Mouse (Mus musculus) testis, adult 2 months (tissue): ENCODE measurements around the gene Ncoa5. TPM values are rescaled to one million over a fixed set of nuclear protein-coding genes. Genes with fewer than 3 reads are reported as not detected.
A peak's percentile ranks its signal among the peaks of the same experiment; 100 is the strongest.

Experiments
- H3K27ac ChIP-seq: fragments of 200-500 bp; 2 replicates; pipeline ENCODE4 v1.5.1; 2012; ENCODE audit warnings: low read depth, low read length; ENCODE audit not compliant: control insufficient read depth, insufficient read depth
- H3K27me3 ChIP-seq: fragments of 200-500 bp; 2 replicates; pipeline ENCODE4 v1.6.1; 2012; ENCODE audit warnings: mild to moderate bottlenecking, low read length, moderate library complexity; ENCODE audit not compliant: control insufficient read depth, insufficient read depth
- H3K36me3 ChIP-seq: fragments of 200-500 bp; 2 replicates; pipeline ENCODE4 v1.6.1; 2012; ENCODE audit warnings: mild to moderate bottlenecking, low read length; ENCODE audit not compliant: control insufficient read depth, insufficient read depth
- H3K4me1 ChIP-seq: fragments of 200-500 bp; 2 replicates; pipeline ENCODE4 v1.6.1; 2012; ENCODE audit warnings: low read length; ENCODE audit not compliant: control insufficient read depth, insufficient read depth
- H3K4me3 ChIP-seq: fragments of 200-500 bp; 2 replicates; pipeline ENCODE4 v1.5.1; 2012; ENCODE audit warnings: low read depth, mild to moderate bottlenecking, low read length, moderate library complexity, mixed read lengths; ENCODE audit not compliant: control insufficient read depth
- CTCF ChIP-seq: fragments of 200-500 bp; IDR thresholded peaks from 2 replicates; pipeline ENCODE4 v1.5.1; 2012; ENCODE audit warnings: low read depth, mild to moderate bottlenecking, inconsistent platforms, low read length, moderate library complexity; ENCODE audit not compliant: control insufficient read depth, insufficient read depth, insufficient replicate concordance
- POLR2A ChIP-seq: fragments of 200-500 bp; IDR thresholded peaks from 2 replicates; pipeline ENCODE4 v1.6.1; 2012; ENCODE audit warnings: low read depth, mild to moderate bottlenecking, inconsistent platforms, low read length, moderate library complexity; ENCODE audit not compliant: control insufficient read depth
- polyA plus RNA-seq: library from polyadenylated mRNA; depleted of rRNA; stranded (reverse); fragments of >200 nt; gene quantifications from 2 replicates; pipeline ENCODE4 v1.2.3, GENCODE M21; 2012

The Ncoa5 gene
- polyA plus RNA-seq, 1 experiment, result 37.0 TPM

DNA sequence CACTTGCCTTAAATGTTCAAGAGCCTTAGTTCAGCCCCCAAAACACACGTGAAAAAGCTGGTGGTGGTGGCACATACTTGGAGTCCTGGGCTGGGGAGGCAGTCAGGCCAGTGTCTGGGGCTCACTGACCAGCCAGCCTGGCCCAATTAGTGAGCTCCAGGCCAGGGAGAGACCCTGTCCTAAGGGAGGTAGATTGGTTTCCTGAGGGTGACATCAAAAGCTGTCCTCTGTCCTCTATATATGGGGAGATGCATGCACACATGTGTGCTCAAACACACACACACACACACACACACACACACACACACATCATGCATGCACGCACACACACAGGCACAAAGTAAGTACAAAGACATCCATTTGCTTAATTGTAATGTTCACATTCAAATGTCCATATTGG is 9.1 kb upstream of the Ncoa5 start:
- TF ChIP-seq POLR2A (no peak), CTCF (no peak)
- no peaks in the 10 kb centered on the region for H3K4me1 ChIP-seq
- no peaks in the 10 kb centered on the region for H3K27me3 ChIP-seq
- H3K4me3 ChIP-seq, result no peak overlapping the region
- H3K36me3 ChIP-seq, result no peaks in the 10 kb centered on the region
- H3K27ac ChIP-seq, result no peak overlapping the region

DNA sequence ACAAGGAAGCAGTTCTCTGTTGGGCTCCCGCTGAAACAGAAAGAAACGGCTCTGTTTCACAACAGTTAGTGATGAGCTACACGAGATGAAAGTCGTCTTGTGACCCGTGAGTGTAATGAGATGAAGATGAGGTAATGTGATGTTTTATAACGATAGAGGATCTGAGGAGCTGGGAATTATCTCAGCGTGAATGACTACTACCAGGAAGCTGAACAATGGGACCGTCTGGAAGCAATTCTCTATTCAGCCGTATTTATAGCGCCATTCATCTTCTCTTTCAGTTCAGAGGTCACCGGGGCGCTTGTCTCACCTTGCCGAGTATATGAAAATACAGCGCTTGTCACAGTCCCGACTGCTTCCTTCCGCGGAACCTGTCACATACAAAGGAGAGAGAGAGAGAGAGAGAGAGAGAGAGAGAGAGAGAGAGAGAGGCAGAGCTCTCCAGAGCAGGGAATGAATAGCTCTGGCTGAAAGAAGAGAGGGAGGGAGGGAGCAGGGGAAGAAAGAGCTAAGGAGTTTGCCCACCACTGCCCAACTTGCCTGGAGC is 8.5 kb upstream of the Ncoa5 start:
- H3K4me1 ChIP-seq, result no peaks in the 10 kb centered on the region
- H3K4me3 ChIP-seq, result no peak overlapping the region
- no peak overlapping the region for H3K27ac ChIP-seq
- no peaks in the 10 kb centered on the region for H3K36me3 ChIP-seq
- TF ChIP-seq POLR2A (no peak), CTCF (no peak)
- H3K27me3 ChIP-seq, result no peaks in the 10 kb centered on the region

DNA sequence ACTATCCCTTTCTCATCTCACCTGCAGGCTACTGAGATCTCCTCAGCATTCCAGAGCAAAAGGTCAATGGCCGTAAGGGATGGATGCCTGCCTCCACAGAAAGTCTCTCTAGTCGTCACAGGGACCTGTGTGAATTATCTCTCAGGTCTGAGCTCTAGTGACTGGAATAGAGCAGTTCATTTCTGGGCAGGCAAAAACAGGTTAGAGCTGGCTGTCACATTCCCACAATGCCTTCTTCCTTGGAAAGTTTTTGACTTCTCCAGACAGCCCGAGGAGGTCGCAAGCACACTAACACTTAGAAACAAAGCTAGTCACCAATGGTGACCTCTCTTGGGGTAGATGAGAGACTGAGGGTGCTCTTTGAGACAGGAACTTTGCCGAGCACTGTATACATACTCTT is 7.5 kb upstream of the Ncoa5 start:
- Histone ChIP-seq H3K4me1 (no peaks in the 10 kb centered on the region; the same call in 1 of the 2 replicates), H3K4me3 (no peak overlapping the region), H3K27me3 (no peaks in the 10 kb centered on the region), H3K36me3 (no peaks in the 10 kb centered on the region), H3K27ac (no peak overlapping the region)
- TF ChIP-seq CTCF (no peak), POLR2A (no peak)

DNA sequence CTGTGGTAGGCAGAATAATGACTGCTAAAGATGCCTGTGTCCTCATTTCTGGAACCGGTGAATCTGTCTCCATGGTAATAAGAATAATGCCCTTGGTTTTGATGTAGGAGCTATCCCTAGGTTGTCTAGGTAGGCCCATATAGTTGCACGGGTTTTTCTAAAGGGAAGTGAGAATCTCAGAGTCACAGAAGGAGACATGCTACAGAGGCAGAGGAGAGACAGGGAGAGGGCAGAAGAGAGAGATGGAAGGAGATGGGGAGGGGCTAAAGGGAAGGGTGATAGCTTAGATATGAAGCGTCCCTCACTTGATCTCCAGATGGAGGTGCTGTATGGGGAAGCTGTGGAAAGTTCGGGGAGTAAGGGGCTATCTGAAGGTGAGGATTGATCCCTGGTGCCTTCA is 2.7 kb upstream of the Ncoa5 start:
- Histone ChIP-seq H3K4me1 (peaks cover 3% of the 10 kb centered on the region), H3K4me3 (peak overlapping the region; percentile 51), H3K27ac (no peak overlapping the region), H3K27me3 (no peaks in the 10 kb centered on the region), H3K36me3 (no peaks in the 10 kb centered on the region; the same call in 1 of the 2 replicates)
- TF ChIP-seq CTCF (no peak), POLR2A (no peak)

DNA sequence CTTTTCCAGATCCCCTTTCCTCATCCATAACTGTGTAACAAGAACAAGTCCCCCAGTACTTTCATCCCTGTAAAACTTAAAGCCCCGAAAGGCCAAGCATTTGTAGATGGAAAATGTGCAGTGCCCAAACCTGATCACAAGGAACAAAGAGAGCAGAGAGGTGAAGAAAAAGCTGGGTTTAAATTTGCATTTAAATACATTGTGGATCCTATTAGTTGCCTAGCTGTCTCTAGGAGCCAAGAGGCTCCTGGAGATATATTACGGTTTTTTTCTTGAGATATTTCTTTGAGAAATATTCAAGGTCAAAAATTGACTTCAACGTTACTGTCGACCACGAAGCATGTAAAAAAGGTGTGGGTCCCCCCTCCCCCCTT is 378 bp upstream of the Ncoa5 start:
- TF ChIP-seq CTCF (no peak), POLR2A (no peak)
- Histone ChIP-seq H3K27ac (peak overlapping the region; percentile 91), H3K36me3 (no peaks in the 10 kb centered on the region; the same call in 1 of the 2 replicates), H3K27me3 (no peaks in the 10 kb centered on the region), H3K4me3 (peak overlapping the region; percentile 98), H3K4me1 (peaks cover 3% of the 10 kb centered on the region)

DNA sequence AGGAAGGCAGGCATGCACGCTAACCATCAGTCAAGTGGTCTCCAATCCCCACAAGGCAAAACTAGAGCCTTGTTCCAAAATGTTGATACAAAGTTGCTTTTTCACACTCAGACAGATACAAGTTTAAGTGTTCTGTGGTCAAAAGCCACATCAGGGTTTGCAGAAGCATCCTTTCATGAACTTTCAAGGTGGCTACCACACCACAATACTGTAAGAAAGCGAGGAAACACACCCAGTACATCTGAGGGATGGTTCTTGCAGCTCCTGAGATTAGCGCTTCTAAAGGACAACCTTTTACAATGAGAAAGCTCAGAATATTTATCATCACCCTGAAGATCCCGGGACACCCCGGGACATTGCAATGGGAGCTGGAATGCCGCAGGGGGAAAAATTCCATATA is 1.4 kb downstream of the Ncoa5 start:
- TF ChIP-seq POLR2A (no peak), CTCF (no peak)
- H3K4me3 ChIP-seq, result peak overlapping the region; percentile 98
- no peaks in the 10 kb centered on the region for H3K27me3 ChIP-seq
- H3K4me1 ChIP-seq, result peaks cover 3% of the 10 kb centered on the region
- H3K27ac ChIP-seq, result peak overlapping the region; percentile 97; the same call in 1 of the 2 replicates
- H3K36me3 ChIP-seq, result no peaks in the 10 kb centered on the region; the same call in 1 of the 2 replicates

DNA sequence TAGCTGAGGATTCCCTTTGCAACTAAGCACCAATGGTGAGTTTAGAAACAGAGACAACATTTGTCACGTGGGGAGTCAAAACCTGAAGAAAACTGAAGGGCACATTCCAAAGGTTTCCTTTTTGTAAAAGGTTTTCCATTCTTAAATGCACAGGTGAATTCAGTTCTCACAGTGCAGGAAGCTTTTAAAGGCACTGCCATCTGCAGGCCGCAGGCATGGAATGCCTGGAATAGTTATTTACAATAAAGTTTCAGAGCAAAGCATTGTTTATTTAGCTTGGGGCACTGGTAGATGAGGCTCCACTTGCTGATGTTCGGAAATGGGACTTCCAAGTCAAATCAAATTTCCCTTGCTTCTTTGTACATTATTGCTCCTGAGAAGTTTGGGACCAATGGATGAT is 2.1 kb downstream of the Ncoa5 start:
- no peaks in the 10 kb centered on the region; the same call in 1 of the 2 replicates for H3K36me3 ChIP-seq
- TF ChIP-seq POLR2A, result no peak
- TF ChIP-seq CTCF, result no peak
- no peak overlapping the region for H3K27ac ChIP-seq
- peaks cover 3% of the 10 kb centered on the region for H3K4me1 ChIP-seq
- H3K4me3 ChIP-seq, result no peak overlapping the region
- H3K27me3 ChIP-seq, result no peaks in the 10 kb centered on the region

DNA sequence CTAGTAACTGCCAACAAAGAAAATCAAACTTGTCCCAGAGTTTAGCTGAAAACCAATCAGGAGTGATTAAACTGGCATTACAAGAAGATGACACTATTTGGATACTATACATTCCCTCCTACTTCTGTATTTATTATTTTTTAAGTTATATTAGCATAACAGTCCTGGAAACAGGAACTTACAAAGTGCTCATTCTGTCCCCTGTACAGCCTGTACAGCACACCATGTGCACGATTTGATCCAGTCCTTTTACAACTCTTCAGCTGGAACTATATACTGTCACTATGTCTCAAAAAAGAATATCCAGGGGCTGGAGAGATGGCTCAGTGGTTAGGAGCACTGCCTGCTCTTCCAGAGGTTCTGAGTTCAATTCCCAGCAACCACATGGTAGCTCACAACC is 7.5 kb downstream of the Ncoa5 start:
- no peak overlapping the region for H3K4me3 ChIP-seq
- TF ChIP-seq CTCF (no peak), POLR2A (no peak)
- no peaks in the 10 kb centered on the region for H3K27me3 ChIP-seq
- H3K4me1 ChIP-seq, result no peaks in the 10 kb centered on the region
- H3K27ac ChIP-seq, result no peak overlapping the region
- no peaks in the 10 kb centered on the region for H3K36me3 ChIP-seq
